Mouse (Mus musculus) c-Kit-negative CD71-positive TER-119-positive erythroid progenitor cells, embryonic 14.5 days (primary cell): ENCODE measurements around the gene Trim61.
"Not testable (repeated sequence)": the region's sequence is repeated elsewhere in the genome, so short reads cannot be mapped to it uniquely, and the experiment has no call there.

ENCODE experiments used
- DNase-seq: peaks from one replicate; pipeline ENCODE4 v3.0.0-alpha.2; 2013; ENCODE audit warnings: low read depth, low spot score

Gene Trim61

GRCm38 (mm10) chr8:65018423-65018822 is at the start of gene Trim61, which contains the start of gene Trim60:
TSS of gene Trim61 (minus strand) at chr8:65018523.
TSS of gene Trim60 (minus strand) at chr8:65018584.
- no peak for DNase-seq

GRCm38 (mm10) chr8:65067694-65068472 is 49.6 kb upstream of the Trim61 start:
- no peak for DNase-seq

DNA sequence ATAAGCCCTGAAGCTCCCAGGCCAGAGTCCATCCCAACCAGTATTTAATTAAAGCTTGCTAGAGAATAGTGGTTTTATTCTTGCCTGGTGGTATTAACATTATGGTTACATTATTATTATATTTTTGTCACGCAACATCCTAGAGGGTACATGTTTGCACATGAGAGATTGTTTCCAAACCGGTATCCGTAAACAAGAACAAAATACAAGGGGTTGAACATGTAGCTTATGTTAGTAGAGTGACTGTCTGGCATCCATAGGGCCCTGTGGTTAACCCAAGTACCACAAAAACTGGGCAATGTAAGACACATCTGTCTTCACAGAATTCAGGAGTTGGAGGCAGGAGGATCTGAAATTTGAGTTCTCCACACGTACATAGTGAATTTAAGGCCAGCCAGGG is 48.7 kb upstream of the Trim61 start:
- no peak for DNase-seq

GRCm38 (mm10) chr8:65065622-65066021 is 47.3 kb upstream of the Trim61 start:
- DNase-seq, result no peak

DNA sequence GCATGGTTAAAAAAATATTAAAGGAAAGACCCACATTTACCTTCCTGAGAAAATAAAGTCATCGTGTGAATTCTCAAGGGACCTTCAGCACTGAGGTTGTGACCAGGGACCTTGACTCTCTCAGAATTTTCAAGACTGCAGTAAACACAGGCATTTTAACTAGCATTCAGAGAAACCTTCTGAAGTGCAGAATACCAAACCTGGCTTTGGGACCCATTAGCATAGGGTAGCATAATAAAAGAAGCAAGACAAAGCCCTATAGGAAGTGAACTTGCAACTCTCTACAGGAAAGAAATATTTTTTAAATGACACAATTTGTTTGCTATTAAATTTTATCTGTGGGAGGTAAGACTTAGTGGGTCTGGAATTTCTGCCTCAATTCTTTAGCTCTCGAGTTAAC is 45.7 kb upstream of the Trim61 start:
- no peak for DNase-seq

DNA sequence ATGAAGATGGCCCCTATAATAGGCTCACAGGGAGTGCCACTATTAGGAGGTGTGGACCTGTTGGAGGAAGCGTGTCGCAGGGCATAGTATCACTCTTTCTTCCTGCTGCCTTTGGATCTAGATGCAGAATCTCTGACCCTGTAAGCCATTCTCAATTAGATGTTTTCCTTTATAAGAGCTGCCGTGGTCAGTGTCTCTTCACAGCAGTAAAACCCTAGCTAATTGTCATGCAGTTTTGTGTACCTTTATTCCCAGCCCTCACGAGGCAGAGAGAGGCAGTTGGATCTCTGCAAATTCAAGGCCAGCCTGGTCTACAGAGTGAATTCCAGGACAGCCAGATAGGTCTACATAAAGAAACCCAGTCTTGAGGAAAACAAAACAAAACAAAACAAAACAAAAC is 43.9 kb upstream of the Trim61 start:
- no peak for DNase-seq

- DNase-seq, result no peak
Observed at GRCm38 (mm10) chr8:65056722-65057121, 38.4 kb upstream of the Trim61 start.

- DNase-seq, result no peak
Observed at GRCm38 (mm10) chr8:65053968-65054367, 35.6 kb upstream of the Trim61 start.

GRCm38 (mm10) chr8:65053554-65053953 is 35.2 kb upstream of the Trim61 start:
- DNase-seq, result no peak

DNA sequence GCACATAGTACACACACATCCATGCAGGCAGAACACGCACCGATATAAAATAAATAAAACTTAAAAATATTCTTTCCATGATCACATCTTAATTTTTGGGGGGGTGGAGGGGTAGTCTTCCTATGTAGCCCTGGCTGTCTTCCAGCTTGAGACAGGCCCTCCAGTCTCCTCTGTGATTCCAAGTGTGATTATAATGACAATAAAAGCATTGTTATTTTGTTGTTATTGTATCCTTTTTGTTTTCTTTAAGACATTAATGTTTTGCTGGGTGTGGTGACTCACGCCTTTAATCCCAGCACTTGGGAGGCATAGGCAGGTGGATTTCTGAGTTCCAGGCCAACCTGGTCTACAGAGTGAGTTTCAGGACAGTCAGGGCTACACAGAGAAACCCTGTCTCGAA is 29.5 kb upstream of the Trim61 start:
- no peak for DNase-seq

- no peak for DNase-seq
Observed at GRCm38 (mm10) chr8:65047193-65047592, 28.9 kb upstream of the Trim61 start.

- no peak for DNase-seq
Observed at GRCm38 (mm10) chr8:65046565-65046964, 28.2 kb upstream of the Trim61 start.

DNA sequence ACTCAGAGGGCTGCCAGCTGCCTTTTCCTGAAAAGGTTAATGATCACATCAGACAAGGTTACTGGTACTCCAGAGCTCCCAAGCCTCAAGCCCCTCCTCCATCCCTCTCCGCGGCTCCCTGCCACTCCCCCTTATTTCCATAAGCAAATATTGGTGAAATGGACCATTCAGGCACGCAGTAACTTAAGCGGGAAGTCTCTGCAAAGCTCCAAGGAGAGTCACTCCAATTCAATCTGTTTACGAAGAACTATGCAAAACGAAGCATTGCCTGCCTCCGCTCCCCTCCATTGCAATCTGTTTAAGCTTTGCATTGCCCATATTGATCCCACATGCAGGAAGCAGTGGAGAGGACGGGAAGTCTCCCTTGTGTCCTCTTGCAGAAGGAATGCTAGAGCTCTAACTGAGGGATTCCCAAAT is 18.8 kb upstream of the Trim61 start, which contains the start of gene Apela:
TSS of gene Apela (minus strand) at position 220 of the 417 bp plus-strand sequence.
- DNase-seq, result no peak

GRCm38 (mm10) chr8:65034136-65034535 is 15.8 kb upstream of the Trim61 start:
- DNase-seq, result no peak

- DNase-seq, result no peak
Observed at GRCm38 (mm10) chr8:65033056-65033455, 14.7 kb upstream of the Trim61 start.

DNA sequence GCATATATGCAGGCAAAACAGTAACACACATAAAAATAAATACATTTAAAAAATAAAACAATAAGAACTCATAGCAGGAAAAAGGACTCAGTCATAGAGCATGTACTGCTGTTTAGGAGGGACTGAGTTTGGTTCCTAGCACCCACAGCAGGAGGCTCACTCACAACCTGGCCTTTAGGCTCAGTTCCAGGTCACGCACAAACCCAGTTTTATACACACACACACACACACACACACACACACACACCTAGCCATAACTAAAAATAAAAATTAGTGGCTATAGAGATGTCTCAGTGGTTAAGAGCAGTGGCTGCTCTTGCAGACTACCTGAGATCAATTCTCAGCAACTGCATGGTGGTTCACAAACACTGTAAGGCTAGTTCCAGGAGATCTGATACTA is 13.8 kb upstream of the Trim61 start:
- DNase-seq, result no peak

- DNase-seq, result no peak
Observed at GRCm38 (mm10) chr8:65030735-65031485, 12.6 kb upstream of the Trim61 start.

- no peak for DNase-seq
Observed at GRCm38 (mm10) chr8:65029776-65030175, 11.5 kb upstream of the Trim61 start.

DNA sequence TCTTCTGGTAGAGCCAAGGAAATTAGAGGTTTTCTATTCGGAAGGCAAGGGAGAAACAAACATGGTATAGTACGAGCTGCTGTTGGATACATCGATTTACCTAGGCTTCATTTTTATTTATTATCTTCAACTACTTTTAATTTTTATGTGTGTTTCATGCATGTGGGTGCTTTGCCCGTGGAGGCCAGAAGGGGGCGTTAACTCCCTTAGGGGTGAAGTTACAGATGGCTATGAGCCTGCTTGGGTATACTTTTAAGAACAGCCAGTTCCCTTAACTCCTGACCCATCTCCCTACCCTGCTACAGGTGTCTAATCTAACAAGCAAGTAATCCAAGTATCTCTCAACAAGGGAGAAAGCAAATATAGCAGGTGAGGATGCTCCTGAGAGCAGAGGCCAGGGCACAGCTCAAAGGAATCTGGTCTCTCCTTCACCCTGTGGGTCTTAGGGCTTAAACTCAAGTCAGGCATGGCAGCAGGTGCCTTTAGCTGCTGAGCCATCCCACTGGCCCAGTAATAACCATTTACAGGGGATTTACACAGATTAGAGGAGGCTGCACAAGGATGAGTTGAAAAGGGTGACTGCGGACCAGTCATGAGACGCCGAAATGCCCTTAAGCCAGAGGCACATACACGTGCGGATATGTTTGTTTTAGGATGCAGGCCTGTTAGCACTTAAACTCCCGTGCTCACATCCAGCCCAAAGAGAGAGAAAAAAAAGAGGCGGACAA is 10.8 kb upstream of the Trim61 start:
- DNase-seq, result no peak

DNA sequence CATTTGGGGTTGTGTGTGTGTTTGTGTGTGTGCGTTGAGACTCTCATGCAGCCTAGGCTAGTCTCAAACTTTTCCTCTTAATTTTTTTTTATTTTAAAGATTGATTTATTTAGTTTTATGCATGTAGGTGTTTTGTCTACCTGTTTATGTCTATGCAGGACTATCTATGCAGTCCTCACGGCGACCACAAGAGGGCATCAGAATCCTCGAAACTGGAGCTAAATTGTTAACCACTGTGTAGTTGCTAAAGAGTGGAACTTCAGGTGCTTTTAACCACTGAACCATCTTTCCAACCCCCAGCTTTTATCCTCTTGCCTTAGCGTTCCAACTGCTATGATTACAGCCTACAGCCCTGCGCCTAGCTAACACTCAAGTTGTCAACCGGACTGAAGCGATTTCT is 4.2 kb upstream of the Trim61 start:
- DNase-seq, result no peak

DNA sequence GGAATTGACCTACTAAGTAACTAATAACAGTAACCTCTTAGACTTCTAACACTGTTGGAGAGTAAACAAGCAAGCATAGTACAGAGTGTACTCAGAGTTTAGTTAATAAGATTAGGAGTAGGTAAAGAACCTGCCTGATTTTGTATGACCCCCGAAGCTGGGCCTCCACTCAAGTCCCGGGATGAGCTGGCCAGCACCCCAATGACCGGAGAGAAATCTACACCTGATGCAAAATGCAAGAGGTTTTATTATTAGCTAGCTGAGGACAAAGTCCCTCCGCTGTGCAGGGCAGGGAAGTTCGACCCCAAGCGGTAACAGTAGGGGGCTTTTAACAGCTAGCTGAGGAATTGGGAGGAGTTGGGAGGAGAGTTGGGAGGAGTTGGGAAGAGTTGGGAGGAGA is 10.7 kb downstream of the Trim61 start:
- not testable (repeated sequence) for DNase-seq

- DNase-seq, result no peak
Observed at GRCm38 (mm10) chr8:64998806-64999365, 19.4 kb downstream of the Trim61 start.
